Mouse (Mus musculus) embryo, embryonic 10.5 days (tissue): ENCODE measurements around the gene Sncb.

Experiments used
- DNase-seq: peaks from one replicate; pipeline ENCODE4 v3.0.0-alpha.2; 2015; ENCODE audit warnings: low spot score

The Sncb gene

DNA sequence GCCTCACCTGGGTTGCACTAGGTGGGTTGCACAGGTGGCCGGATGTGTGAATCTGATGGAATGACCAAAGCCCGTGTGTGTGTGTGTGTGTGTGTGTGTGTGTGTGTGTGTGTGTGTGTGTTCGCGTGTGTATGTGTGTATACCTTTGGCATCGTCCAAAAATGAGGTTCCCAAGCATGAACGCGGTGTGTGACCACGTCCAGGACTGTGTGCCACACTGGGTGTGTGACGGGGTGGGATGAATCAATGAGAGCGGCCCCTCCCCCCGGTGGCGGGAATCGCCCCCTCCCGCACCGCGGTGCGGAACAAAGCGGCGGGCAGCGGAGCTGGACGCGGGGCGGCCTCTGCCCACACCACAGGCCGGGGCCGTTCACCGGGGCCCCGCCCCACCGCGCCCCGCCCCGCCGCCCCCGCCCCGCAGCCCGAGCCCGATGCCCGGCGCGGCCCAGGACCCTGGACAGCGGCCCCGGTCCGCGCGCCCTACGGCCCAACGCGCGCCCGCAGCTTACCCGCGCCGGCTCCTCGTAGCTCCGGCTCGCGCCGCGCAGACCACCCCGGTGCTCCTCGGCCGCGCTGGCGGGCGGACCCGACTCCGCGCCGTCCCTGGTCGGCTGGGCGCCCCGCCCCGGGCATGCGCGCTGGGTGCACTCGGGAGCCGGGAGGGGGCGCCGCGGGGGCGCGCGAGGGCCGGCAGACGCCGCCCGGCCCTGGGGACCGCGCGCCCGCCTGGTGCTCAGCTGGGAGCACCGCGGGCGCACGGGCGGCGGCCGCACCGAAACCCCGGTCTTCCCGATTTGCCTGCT lies 17.1 kb downstream of the Sncb start:
- peak; percentile 75 for DNase-seq

DNA sequence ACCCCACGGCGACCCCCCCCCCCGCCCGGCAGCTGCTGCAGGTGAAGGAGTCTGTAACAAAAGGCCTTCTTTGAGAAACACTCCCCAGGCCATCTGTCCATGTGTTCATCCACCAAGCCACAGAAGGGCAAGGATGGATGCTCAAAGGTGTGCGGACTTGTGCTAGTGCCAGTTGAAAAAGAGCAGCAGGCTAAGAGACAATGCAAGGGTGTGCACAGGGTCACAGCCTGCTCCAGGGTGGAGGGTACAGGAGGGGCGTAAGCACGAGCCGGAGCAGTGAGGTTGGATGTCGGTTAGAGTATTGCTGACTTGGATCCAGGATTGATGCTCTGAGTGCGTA lies 17.7 kb downstream of the Sncb start:
- DNase-seq, result no peak

DNA sequence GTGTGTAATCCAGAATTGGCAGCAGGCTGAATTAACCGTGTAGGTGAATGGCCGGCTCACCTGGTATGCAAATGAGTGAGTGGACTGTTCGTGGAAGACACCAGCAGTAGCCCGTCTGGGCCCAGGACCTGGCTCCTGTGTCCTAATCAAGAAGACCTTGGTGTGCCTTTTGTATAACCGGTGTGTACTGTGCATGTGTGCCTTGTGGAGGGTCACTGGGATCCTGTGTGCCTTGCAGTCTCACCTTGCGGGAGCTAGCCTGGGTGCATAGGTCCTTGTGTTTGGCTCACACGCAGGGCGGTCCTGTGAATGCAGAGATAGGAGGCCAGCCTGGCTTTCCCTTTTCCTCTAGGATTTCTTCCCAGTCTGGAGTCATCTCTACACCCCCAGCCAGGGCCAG lies 18.2 kb downstream of the Sncb start:
- DNase-seq, result no peak

DNA sequence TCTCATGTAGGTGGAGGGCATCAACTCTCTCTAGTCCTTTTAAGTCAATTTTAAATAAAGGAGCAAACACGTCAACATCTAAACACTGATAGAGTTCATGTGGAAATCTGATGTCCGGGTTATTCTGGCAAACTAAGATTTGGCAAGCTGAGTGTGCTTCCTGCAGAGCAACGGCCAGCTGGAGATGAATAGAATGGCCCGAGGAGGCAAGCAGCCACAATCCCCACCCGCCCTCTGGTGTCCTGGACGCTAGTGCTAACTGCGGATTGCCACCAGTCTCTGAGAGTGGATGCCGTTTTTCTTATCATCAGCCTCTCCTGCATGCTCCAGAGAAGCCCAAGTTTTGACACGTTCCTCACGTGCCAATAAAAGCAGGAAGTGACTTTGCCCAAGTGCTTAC lies 19.5 kb downstream of the Sncb start:
- DNase-seq, result no peak

DNA sequence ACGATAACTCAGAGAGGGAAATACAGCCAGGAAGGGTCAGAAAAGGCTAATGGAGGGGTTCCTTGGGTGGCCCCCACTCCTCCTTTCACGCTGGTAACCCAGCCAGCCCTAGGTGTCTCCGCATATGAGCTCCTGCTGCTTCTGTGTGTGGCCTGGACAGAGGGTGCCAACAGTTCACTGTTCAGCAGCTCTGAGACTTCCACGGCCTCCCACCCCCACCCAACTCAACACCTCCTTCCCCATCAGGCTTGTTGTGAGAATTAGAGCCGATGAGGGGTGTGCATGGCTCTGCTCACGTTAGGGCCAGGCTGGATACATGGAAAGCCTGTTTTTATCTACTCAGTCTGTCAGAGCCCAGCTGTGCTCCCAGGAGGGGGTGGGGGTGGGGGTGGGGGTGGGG lies 20.3 kb downstream of the Sncb start:
- DNase-seq, result no peak

DNA sequence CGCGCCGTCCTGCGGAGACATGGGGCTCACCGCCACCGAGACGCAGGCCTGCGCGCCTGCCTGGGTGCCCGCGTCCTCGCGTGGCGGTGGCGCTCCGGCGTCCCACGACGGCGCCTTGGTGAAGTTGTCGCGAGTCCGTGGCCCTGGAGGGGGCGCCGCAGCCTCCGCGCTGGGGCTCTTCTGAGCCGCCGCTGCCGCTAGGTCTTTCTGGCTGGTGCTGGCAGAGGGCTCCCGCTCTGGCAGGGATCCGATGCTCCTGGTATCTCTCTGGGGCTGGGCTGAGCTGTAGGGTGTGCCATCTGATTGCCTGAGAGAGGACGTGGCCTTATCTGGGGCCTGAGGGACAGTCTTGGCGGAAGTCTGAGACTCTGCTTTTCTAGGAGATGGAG lies 28.2 kb downstream of the Sncb start:
- DNase-seq, result no peak

DNA sequence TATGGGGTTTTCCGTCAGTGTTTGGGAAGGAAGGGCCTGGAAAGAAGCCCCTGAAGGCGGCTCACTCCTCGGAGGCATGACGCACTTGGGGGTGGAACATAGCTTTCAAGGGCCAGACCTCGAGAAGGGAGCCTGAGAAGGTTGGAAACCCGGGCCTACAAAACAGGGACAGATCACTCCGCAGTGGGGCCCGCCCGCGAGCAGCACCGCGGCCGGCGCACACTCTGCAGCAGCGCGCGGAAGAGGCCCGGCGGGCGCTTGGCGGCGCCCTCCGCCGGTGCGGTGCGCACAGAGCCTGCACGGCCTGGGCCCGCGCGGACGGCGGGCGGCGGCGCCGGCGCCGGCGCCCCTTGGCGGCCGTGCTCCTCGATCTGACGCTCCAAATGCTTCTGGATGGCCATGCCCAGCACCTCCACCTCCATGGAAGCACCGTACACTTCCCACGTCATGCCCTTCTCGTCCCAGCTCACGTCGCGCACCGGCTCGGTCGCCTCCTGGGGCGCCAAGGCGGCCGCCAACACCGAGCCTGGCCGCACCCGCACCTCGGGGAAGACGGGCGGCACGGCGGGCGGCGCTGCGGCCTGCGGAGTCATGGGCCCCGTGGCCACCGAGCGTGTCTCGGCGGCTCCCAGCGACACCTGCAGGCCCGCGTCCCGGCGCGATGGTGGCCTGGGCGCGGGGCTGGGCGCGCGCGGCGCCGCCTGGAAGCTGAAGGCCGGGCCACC lies 28.7 kb downstream of the Sncb start:
- DNase-seq, result peak; percentile 64

DNA sequence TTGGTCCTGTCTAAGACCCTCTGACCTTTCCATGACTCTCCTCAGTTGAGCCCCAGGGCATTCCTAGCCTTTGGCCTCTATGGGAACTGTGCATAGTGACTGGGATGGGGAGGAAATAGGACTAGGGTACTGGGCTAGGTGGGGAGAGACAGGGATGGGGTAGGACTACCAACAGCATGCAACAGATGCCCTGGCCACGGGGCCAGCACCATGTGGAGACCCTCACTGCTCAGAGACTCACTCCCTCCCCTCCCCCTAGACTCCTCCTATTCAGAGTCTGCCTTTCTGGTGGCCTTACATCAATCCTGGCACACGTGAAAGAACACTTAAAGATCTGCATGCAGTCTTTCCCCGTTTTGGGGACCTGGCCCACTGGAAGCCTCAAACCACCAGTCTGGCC lies 29.5 kb downstream of the Sncb start:
- DNase-seq, result no peak

DNA sequence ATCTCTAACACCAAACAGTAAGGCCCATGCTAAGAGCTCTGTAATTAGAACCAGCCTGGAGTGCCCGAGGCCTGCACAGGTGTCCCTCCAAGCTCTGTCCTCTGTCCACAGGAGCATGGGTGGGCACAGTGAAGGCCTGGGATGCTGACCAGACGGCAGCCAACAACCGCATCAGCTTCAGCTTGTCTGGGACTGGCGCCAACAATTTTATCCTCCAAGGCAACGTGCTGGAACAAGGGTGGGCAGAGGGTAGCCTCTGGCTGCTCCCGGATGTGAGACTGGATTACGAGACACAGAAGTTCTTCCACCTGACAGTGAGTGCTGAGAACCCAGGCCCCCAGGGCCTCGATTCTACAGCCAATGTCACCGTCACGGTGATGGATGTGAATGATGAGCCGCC lies 40.3 kb downstream of the Sncb start:
- no peak for DNase-seq

DNA sequence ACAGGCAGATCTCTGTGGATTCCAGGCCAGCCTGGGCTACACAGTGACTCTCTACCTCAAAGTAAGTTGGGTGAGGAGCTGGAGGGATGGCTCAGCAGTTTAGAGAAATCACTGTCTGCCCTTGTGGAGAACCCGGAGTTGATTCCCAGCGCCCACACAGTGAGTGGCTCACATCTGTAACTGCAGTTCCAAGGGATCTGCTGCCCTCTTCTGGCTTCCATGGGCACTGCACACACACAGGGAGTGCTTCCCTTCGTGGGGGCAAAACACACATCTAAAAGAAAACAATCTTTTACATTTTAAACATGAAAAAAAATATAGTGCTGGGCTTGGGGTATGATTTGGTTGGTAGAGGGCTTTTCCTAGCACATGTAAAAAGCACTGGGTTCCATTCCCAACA lies 43.3 kb downstream of the Sncb start:
- DNase-seq, result no peak

DNA sequence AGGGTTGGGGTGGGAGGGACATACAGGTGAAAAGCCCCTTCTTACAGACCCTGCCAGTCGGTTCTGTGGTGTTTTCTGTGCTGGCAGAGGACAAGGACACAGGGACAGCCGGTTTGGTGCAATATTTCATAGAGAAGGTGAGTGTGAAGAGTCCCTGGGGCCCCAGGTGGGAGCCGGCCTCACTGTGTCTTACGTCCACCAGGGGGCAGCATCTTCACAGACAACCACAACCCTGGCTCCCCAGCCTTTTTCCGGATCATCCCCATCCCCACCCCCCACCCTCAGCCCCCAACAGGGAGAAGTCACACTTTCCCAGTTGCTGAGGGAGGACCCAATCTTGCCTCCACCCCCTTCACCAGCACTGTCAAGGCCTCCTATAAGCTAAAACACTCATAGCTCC lies 49.5 kb downstream of the Sncb start:
- peak; percentile 70 for DNase-seq

DNA sequence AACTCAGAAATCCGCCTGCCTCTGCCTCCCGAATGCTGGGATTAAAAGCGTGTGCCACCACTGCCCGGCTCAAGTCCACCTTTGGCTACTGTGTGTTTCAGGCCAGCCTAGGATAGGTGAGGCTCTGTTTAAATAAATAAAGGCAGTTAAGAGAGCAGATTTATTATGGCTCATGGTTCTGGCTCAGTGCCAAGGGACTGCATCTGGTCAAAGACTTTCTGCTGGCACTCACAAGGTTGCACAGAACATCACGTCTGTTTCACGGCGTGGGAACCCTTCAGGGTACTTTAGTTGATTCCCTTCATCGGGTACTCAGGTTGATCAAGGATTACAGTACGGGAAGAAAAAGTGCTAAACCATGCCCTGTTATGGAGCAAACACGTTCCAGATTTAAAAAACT lies 51.4 kb downstream of the Sncb start:
- DNase-seq, result no peak

DNA sequence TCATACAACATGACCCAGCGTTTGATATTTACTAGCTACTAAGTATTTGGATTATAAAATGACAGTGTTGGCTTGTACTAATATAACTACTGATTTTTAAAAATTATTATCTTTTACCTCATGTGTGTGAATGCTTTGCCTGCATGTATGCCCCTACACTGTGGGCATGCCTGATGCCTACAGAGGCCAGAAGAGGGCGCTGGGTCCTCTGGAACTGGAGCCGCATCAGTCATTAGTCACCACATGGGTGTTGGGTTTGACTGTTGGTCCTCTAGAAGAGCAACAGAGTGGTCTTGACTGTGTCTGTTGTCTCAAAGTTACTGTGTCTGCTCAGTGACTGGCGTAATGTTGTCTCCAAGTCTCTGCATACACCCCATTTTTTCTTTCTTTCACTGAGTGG lies 52.0 kb downstream of the Sncb start:
- no peak for DNase-seq

DNA sequence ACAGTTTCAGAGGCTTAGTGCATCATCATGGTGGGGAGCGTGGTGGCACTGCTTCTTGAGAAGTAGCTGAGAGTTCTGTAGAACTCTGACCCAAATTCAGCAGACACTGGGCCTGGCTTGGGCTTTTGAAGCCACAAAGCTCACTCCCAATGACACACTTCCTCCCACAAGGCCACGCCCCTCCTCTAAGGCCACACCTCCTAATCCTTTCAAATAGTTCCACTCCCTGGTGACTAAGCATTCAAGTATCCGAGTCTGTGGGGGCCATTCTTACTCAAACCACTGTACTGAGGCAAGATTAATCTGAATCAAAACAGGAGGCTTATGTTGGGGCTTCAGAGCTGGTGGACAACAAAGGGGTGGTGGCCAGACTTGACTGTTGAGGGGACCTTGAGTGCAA lies 55.5 kb downstream of the Sncb start:
- DNase-seq, result no peak
